Comparison of ENCODE assay signal across 8 mouse cellular contexts in the genomic region with DNA sequence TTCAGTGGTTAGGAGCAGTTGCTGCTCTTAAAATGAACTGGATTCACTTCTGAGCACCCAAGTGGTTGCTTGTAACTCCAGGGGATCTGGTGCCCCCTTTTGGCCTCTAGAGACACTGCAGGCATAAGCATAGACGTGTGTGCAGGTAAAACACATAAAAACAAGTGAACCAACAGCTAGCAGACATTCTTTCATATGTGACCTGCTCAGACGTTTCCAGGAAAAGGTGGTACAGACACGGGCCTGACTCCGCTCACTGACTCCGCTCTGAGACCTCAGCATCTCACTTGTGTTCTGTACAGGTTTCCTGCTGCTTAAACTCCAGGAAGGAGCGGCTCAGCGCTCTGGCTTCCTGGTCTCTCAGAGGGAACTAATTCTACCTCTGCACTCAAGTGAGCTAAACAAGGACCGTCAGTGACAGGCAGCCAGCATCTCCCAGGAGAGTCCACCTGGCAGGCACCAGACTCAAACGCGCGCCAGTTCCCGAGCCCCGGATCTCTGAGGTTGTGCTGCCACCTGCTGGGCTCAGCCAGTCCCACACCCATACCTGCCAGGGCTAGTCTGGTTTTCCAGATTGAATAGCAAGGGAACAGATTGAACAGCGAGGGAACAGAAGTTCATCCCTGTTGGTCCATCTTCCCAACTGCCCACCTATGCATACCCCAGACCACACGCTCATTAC. TPM values are rescaled to one million over a fixed set of nuclear protein-coding genes. Genes with fewer than 3 reads are reported as not detected.
A peak's percentile ranks its signal among the peaks of the same experiment; 100 is the strongest.
DNase-seq lines count a peak whose midpoint lies in the region; ATAC-seq and TF ChIP-seq lines count a peak whose summit lies in the region.

No protein-coding gene starts in this region.

- no peaks in the 10 kb centered on the region for H3K27me3 ChIP-seq in CH12.LX (replicated peaks)
- H3K27me3 ChIP-seq in forebrain, embryonic 14.5 days (replicated peaks; ENCODE audit: control insufficient read depth, insufficient read depth, low read length): no peaks in the 10 kb centered on the region

- TF ChIP-seq CTCF in CH12.LX (conservative IDR thresholded peaks at IDR 0.05 in 1 of 2, IDR thresholded peaks at IDR 0.05 in 1 of 2; ENCODE audit: low read depth in 2 of 2, low read length in 2 of 2): peak; percentile 78 to 97
- TF ChIP-seq CTCF in lung, adult 2 months (IDR thresholded peaks at IDR 0.05; ENCODE audit: insufficient read depth, low read length): peak; percentile 85

- intact Hi-C loops in heart, postnatal 14 days (cut with DNase I): loop anchor here (2.0 to 10.0 kb wide), 5 partner anchors 32 to 284 kb away; a partner anchor contains a TSS

- in situ Hi-C loops in CH12.LX (cut with MboI; ENCODE audit: low pct_ligation_motif_present, low pct_unique_long_range_greater_than_20kb, low sequenced_read_pairs): loop anchor here (5.0 to 25.0 kb wide), 4 partner anchors 64 to 427 kb away; a partner anchor contains a TSS

- ATAC-seq in cerebellum, adult (ENCODE audit: insufficient number of reproducible peaks, low FRiP score, low TSS enrichment): peak; percentile 94
- peak; percentile 93 for ATAC-seq in forebrain, embryonic 14.5 days
- ATAC-seq in neutrophil, adult 5-6 weeks (ENCODE audit: extremely low read depth, insufficient number of reproducible peaks, low FRiP score, poor library complexity, severe bottlenecking): peak; percentile 90

- H3K4me1 ChIP-seq in CH12.LX (ENCODE audit: control insufficient read depth in 1 of 2, insufficient read depth in 2 of 2): peaks cover 0 to 8% of the 10 kb centered on the region in 2 experiments; a peak in 2 of 4 replicates
- H3K4me1 ChIP-seq in forebrain, embryonic 14.5 days (ENCODE audit: control insufficient read depth, insufficient read depth, low read length): no peaks in the 10 kb centered on the region; the same call in 1 of the 2 replicates
- peaks cover 3% of the 10 kb centered on the region for H3K4me1 ChIP-seq in lung, adult 2 months (ENCODE audit: control insufficient read depth, insufficient read depth, low read length)

- H3K9me3 ChIP-seq in CH12.LX (replicated peaks; ENCODE audit: low read length): no peaks in the 10 kb centered on the region
- H3K9me3 ChIP-seq in forebrain, embryonic 14.5 days (replicated peaks; ENCODE audit: control insufficient read depth, low read length): no peaks in the 10 kb centered on the region

- DNase-seq in CH12.LX (ENCODE audit: extremely low read depth): peak; percentile 85
- DNase-seq in forebrain, embryonic 14.5 days (ENCODE audit: low spot score): peak; percentile 81
- DNase-seq in heart, postnatal 14 days: peak; percentile 88 to 93
- DNase-seq in layer of hippocampus, adult 18-20 months (ENCODE audit: low spot score in 2 of 2): peak; percentile 71 to 86
- peak; percentile 88 for DNase-seq in lung, adult 2 months
- DNase-seq in testis, postnatal 14 days (ENCODE audit: low spot score): peak; percentile 71

- H3K4me3 ChIP-seq in CH12.LX (replicated peaks in 1 of 3; ENCODE audit: low read depth in 2 of 3, low read length in 2 of 3, poor library complexity in 1 of 3): peak overlapping the region; percentile 33 to 42 (median 42)
- peak overlapping the region; percentile 13; the same call in 1 of the 2 replicates for H3K4me3 ChIP-seq in forebrain, embryonic 14.5 days (ENCODE audit: low read depth, low read length)
- H3K4me3 ChIP-seq in lung, adult 2 months (replicated peaks; ENCODE audit: extremely low read depth, low read depth, low read length): peak overlapping the region; percentile 43

- H3K79me2 ChIP-seq in CH12.LX (replicated peaks; ENCODE audit: control insufficient read depth, extremely low read depth, insufficient read depth, poor library complexity, severe bottlenecking): no peaks in the 10 kb centered on the region

- 5% methylated on average over 15 of the region's 15 CpGs for WGBS in forebrain, embryonic 14.5 days
- 5% methylated on average over 15 of the region's 15 CpGs for WGBS in lung, adult 2 months

- no peak for TF ChIP-seq EP300 in CH12.LX (IDR thresholded peaks at IDR 0.05; ENCODE audit: low read length)

- H3K9ac ChIP-seq in CH12.LX (ENCODE audit: insufficient read depth, low read depth): peak overlapping the region; percentile 3; the same call in 1 of the 2 replicates
- no peak overlapping the region for H3K9ac ChIP-seq in forebrain, embryonic 14.5 days (ENCODE audit: low read length)

- dilution Hi-C loops in CH12.LX (cut with MboI; ENCODE audit: extremely low pct_ligation_motif_present, extremely low pct_unique_long_range_greater_than_20kb, low sequenced_read_pairs): no loop called here

- peak overlapping the region; percentile 79 for H3K4me2 ChIP-seq in CH12.LX (ENCODE audit: insufficient read depth, low read depth, poor library complexity, severe bottlenecking)
- peak overlapping the region; percentile 52 for H3K4me2 ChIP-seq in forebrain, embryonic 14.5 days (ENCODE audit: low read length)

- peak overlapping the region; percentile 34 for H3K27ac ChIP-seq in CH12.LX (ENCODE audit: insufficient read depth, low read depth)
- H3K27ac ChIP-seq in forebrain, embryonic 14.5 days (ENCODE audit: low read depth, low read length): no peak overlapping the region

- peaks cover 4 to 27% of the 10 kb centered on the region in 2 experiments for H3K36me3 ChIP-seq in CH12.LX (replicated peaks in 1 of 2; ENCODE audit: control insufficient read depth in 1 of 2, insufficient read depth in 1 of 2, low read length in 1 of 2)
- peaks cover 15% of the 10 kb centered on the region for H3K36me3 ChIP-seq in forebrain, embryonic 14.5 days (ENCODE audit: control insufficient read depth, insufficient read depth, low read length)

- TF ChIP-seq RAD21 in CH12.LX (IDR thresholded peaks at IDR 0.05; ENCODE audit: low read depth, low read length): peak; percentile 100

- no peak for TF ChIP-seq POLR2A in CH12.LX (IDR thresholded peaks at IDR 0.05; ENCODE audit: low read depth, low read length)
- no peak for TF ChIP-seq POLR2A in lung, adult 2 months (IDR thresholded peaks at IDR 0.05; ENCODE audit: borderline replicate concordance, extremely low read depth, low read depth, low read length)

TF ChIP-seq in CH12.LX, 34 proteins besides CTCF, POLR2A, EP300 and RAD21 (continues in another document):
- no peak for TF ChIP-seq MEF2A (IDR thresholded peaks at IDR 0.05; ENCODE audit: borderline replicate concordance, low read depth, low read length)
- peak; percentile 21; the same call in 1 of the 2 replicates for TF ChIP-seq NRF1 (IDR thresholded peaks at IDR 0.05; ENCODE audit: low read depth, low read length)
- peak; percentile 58 for TF ChIP-seq BHLHE40 (IDR thresholded peaks at IDR 0.05; ENCODE audit: low read depth, low read length)
- TF ChIP-seq SIN3A (IDR thresholded peaks at IDR 0.05; ENCODE audit: low read length): 0 out of 2 replicates have a peak, but pooled peaks have one; percentile 19
- no peak for TF ChIP-seq NELFE (IDR thresholded peaks at IDR 0.05; ENCODE audit: low read depth, low read length)
- peak; percentile 45; the same call in 1 of the 2 replicates for TF ChIP-seq MXI1 (IDR thresholded peaks at IDR 0.05; ENCODE audit: low read depth, low read length)
- TF ChIP-seq IRF4 (IDR thresholded peaks at IDR 0.05; ENCODE audit: low read depth, low read length): peak; percentile 55
- peak; percentile 70 for TF ChIP-seq ZC3H11A (IDR thresholded peaks at IDR 0.05; ENCODE audit: low read depth, low read length)
- no peak for TF ChIP-seq ZNF384 (IDR thresholded peaks at IDR 0.05; ENCODE audit: low read depth, low read length)

RNA-seq across cellular contexts. Expression of a gene that starts 14.9 kb away (rescaled TPM):
- total RNA-seq in CH12.LX (2012; rRNA removed): 4.7 and 9.2 TPM in 2 replicates
- total RNA-seq in CH12.LX (2014; rRNA removed): 2.3 and 2.6 TPM in 2 replicates
- polyA plus RNA-seq in CH12.LX (2012; ENCODE audit: insufficient read length, low read depth): 3.3 and 3.4 TPM in 2 replicates
- polyA plus RNA-seq in forebrain, embryonic 14.5 days (2014; fragmentation: Nextera tagmentation; extraction: Ambion mirVana): 0.31 and 0.48 TPM in 2 replicates
- total RNA-seq in heart, postnatal 14 days (2021): not detected
- total RNA-seq in layer of hippocampus, adult 18-20 months (2021): not detected
- 0.06 and 0.76 TPM in 2 replicates for polyA plus RNA-seq in lung, adult 2 months (2012; rRNA removed)
- 0.98 and 1.0 TPM in 2 replicates for total RNA-seq in neutrophil, adult 5-6 weeks (2017)

RNA-seq across cellular contexts. Expression of a gene that starts 19.2 kb away (rescaled TPM):
- total RNA-seq in CH12.LX (2012; rRNA removed): 38.2 and 38.7 TPM in 2 replicates
- total RNA-seq in CH12.LX (2014; rRNA removed): 25.6 and 28.0 TPM in 2 replicates
- 39.9 and 45.2 TPM in 2 replicates for polyA plus RNA-seq in CH12.LX (2012; ENCODE audit: insufficient read length, low read depth)
- polyA plus RNA-seq in forebrain, embryonic 14.5 days (2014; fragmentation: Nextera tagmentation; extraction: Ambion mirVana): 62.8 and 67.6 TPM in 2 replicates
- 10 to 100 TPM; 15.7 TPM for total RNA-seq in heart, postnatal 14 days (2021)
- 10 to 100 TPM; 35.7 to 42.4 TPM for total RNA-seq in layer of hippocampus, adult 18-20 months (2021)
- polyA plus RNA-seq in lung, adult 2 months (2012; rRNA removed): 29.8 and 36.1 TPM in 2 replicates
- total RNA-seq in neutrophil, adult 5-6 weeks (2017): 41.5 and 46.1 TPM in 2 replicates

RNA-seq across cellular contexts. Expression of a gene that starts 19.4 kb away (rescaled TPM):
- total RNA-seq in CH12.LX (2012; rRNA removed) (15.3 and 18.2 TPM in 2 replicates), CH12.LX (2014; rRNA removed) (19.6 and 19.8 TPM in 2 replicates)
- polyA plus RNA-seq in CH12.LX (2012; ENCODE audit: insufficient read length, low read depth): 22.9 and 26.3 TPM in 2 replicates
- polyA plus RNA-seq in forebrain, embryonic 14.5 days (2014; fragmentation: Nextera tagmentation; extraction: Ambion mirVana): 24.6 and 29.0 TPM in 2 replicates
- 10 to 100 TPM in 1 of 2 experiments, 1 to 10 TPM in 1; 9.3 to 10.0 TPM for total RNA-seq in heart, postnatal 14 days (2021)
- 10 to 100 TPM; 17.3 to 17.6 TPM for total RNA-seq in layer of hippocampus, adult 18-20 months (2021)
- polyA plus RNA-seq in lung, adult 2 months (2012; rRNA removed): 2.7 and 4.1 TPM in 2 replicates
- 33.6 and 37.8 TPM in 2 replicates for total RNA-seq in neutrophil, adult 5-6 weeks (2017)

RNA-seq across cellular contexts. Expression of a gene that starts 21.6 kb away (rescaled TPM):
- total RNA-seq in CH12.LX (2012; rRNA removed) (9.5 and 18.2 TPM in 2 replicates), CH12.LX (2014; rRNA removed) (0.93 and 1.8 TPM in 2 replicates)
- polyA plus RNA-seq in CH12.LX (2012; ENCODE audit: insufficient read length, low read depth): 1.1 and 2.7 TPM in 2 replicates
- polyA plus RNA-seq in forebrain, embryonic 14.5 days (2014; fragmentation: Nextera tagmentation; extraction: Ambion mirVana): 1.7 and 2.5 TPM in 2 replicates
- 1 to 10 TPM; 1.3 to 2.2 TPM for total RNA-seq in heart, postnatal 14 days (2021)
- total RNA-seq in layer of hippocampus, adult 18-20 months (2021): under 1 TPM in 1 of 2 experiments, not detected in 1; 0.74 TPM
- polyA plus RNA-seq in lung, adult 2 months (2012; rRNA removed): 25.7 and 27.2 TPM in 2 replicates
- total RNA-seq in neutrophil, adult 5-6 weeks (2017): 0.70 TPM in 1 of 2 replicates, not detected in the other

RNA-seq across cellular contexts. Expression of a gene that starts 32.3 kb away (rescaled TPM):
- total RNA-seq in CH12.LX (2012; rRNA removed): 49.9 and 52.0 TPM in 2 replicates
- 59.1 and 61.2 TPM in 2 replicates for total RNA-seq in CH12.LX (2014; rRNA removed)
- 41.8 and 48.1 TPM in 2 replicates for polyA plus RNA-seq in CH12.LX (2012; ENCODE audit: insufficient read length, low read depth)
- polyA plus RNA-seq in forebrain, embryonic 14.5 days (2014; fragmentation: Nextera tagmentation; extraction: Ambion mirVana): 43.5 and 53.7 TPM in 2 replicates
- total RNA-seq in heart, postnatal 14 days (2021): 10 to 100 TPM; 18.6 to 20.9 TPM
- 10 to 100 TPM; 54.7 to 55.5 TPM for total RNA-seq in layer of hippocampus, adult 18-20 months (2021)
- polyA plus RNA-seq in lung, adult 2 months (2012; rRNA removed): 17.6 TPM in 2 replicates
- total RNA-seq in neutrophil, adult 5-6 weeks (2017): 19.0 and 21.6 TPM in 2 replicates
